Mouse (Mus musculus): ENCODE measurements at regions not wholly inside any gene's neighbourhood (a gene's known extent, or its start where the extent isn't known, plus 50 kb on each side); places are given as distances from the start of the nearest gene placed in this dataset.

- TF ChIP-seq POLR2A (IDR thresholded peaks at IDR 0.05; ENCODE audit: borderline replicate concordance, extremely low read depth, insufficient read depth, insufficient read length, poor library complexity, severe bottlenecking) (no peak), CTCF (IDR thresholded peaks at IDR 0.05; ENCODE audit: borderline replicate concordance, extremely low read depth, insufficient read depth, insufficient read length) (no peak)
These were observed 292.2 kb upstream of the Camk1g start for GRCm38 (mm10) chr1:193662166-193662890.
